Mouse (Mus musculus): ENCODE measurements around the gene Snrnp200.

- TF ChIP-seq GATA1 (IDR thresholded peaks at IDR 0.05; ENCODE audit: borderline replicate concordance, low read length) (no peak), FLI1 (IDR thresholded peaks at IDR 0.05; ENCODE audit: low read length) (no peak)
Observed at GRCm38 (mm10) chr2:127240065-127240464, 31.9 kb downstream of the Snrnp200 start.

All from megakaryocyte, embryonic 14.5 days (primary cell).